Mouse (Mus musculus) limb, embryonic 10.5 days (tissue): ENCODE measurements around the gene Arntl. TPM values are rescaled to one million over a fixed set of nuclear protein-coding genes. Genes with fewer than 3 reads are reported as not detected.

Experiments used
- DNase-seq: peaks from one replicate; pipeline ENCODE4 v3.0.0-alpha.2; 2017; ENCODE audit warnings: low spot score
- H3K27ac ChIP-seq: fragments of 300-500 bp; sonication (generic); 2 replicates; pipeline ENCODE4 v1.5.1; 2016; ENCODE audit warnings: mild to moderate bottlenecking
- H3K27me3 ChIP-seq: fragments of 300-500 bp; sonication (generic); 2 replicates; pipeline ENCODE4 v1.6.1; 2016; ENCODE audit warnings: low read depth, mild to moderate bottlenecking; ENCODE audit not compliant: poor library complexity, severe bottlenecking
- H3K36me3 ChIP-seq: fragments of 300-500 bp; sonication (generic); 2 replicates; pipeline ENCODE4 v1.6.1; 2016; ENCODE audit warnings: mild to moderate bottlenecking, moderate library complexity
- H3K4me1 ChIP-seq: fragments of 300-500 bp; sonication (generic); 2 replicates; pipeline ENCODE4 v1.6.1; 2016
- H3K4me3 ChIP-seq: fragments of 300-500 bp; sonication (generic); 2 replicates; pipeline ENCODE4 v1.5.1; 2016; ENCODE audit warnings: mild to moderate bottlenecking, moderate library complexity
- H3K9me3 ChIP-seq: fragments of 300-500 bp; sonication (generic); replicated peaks from 2 replicates; pipeline ENCODE4 v1.6.1; 2016; ENCODE audit warnings: mild to moderate bottlenecking
- WGBS: fragments of 180-500 bp; shearing (Covaris S2); methylation state at CpG from one replicate; pipeline ENCODE4 v1.1.7; 2016; 5-methylcytosine and 5-hydroxymethylcytosine counted together
- polyA plus RNA-seq: library from polyadenylated mRNA; unstranded; fragments of >200 nt; fragmentation: Nextera tagmentation; extraction: Ambion mirVana; gene quantifications from 2 replicates; pipeline ENCODE4 v1.2.1, GENCODE M21; 2016

Arntl gene
- polyA plus RNA-seq, 1 experiment from 2014 or later: 9.6 TPM

GRCm38 (mm10) chr7:113263990-113264389, 56.7 kb downstream of the Arntl start:
- Histone ChIP-seq H3K9me3 (no peaks in the 10 kb centered on the region), H3K4me1 (peaks cover 34% of the 10 kb centered on the region), H3K4me3 (no peak overlapping the region), H3K27me3 (no peaks in the 10 kb centered on the region), H3K27ac (no peak overlapping the region), H3K36me3 (no peaks in the 10 kb centered on the region)
- WGBS: 90% methylated on average over 1 of the region's 1 CpGs
- no peak for DNase-seq

DNA sequence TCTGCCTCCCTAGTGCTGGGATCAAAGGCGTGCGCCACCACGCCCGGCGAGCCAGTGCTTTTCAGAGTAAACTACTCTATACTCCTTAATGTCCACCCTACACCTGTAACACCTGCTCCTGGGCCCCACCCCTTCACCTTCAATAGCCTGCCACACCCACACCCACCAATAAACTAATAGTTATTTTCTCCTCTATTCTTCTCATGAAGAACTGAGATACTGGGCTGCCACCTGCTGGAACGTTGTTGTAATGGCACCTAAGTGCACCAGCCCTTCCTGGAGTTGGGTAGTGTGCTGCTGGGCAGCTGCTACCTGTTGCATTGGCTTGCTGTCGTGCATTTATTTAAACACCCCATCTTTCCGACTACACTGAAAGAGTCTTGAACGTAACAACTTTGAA, 61.0 kb downstream of the Arntl start:
- Histone ChIP-seq H3K4me3 (no peak overlapping the region), H3K36me3 (no peaks in the 10 kb centered on the region), H3K27ac (no peak overlapping the region), H3K9me3 (no peaks in the 10 kb centered on the region), H3K4me1 (peaks cover 17% of the 10 kb centered on the region; the same call in 1 of the 2 replicates), H3K27me3 (no peaks in the 10 kb centered on the region)
- DNase-seq: peak; percentile 53
- 80% methylated on average over 9 of the region's 9 CpGs for WGBS

GRCm38 (mm10) chr7:113269081-113269480, 61.8 kb downstream of the Arntl start:
- no peak overlapping the region for H3K4me3 ChIP-seq
- H3K27me3 ChIP-seq: no peaks in the 10 kb centered on the region
- no peak overlapping the region for H3K27ac ChIP-seq
- H3K4me1 ChIP-seq: peaks cover 14% of the 10 kb centered on the region; the same call in 1 of the 2 replicates
- DNase-seq: no peak
- H3K36me3 ChIP-seq: no peaks in the 10 kb centered on the region
- no peaks in the 10 kb centered on the region for H3K9me3 ChIP-seq

DNA sequence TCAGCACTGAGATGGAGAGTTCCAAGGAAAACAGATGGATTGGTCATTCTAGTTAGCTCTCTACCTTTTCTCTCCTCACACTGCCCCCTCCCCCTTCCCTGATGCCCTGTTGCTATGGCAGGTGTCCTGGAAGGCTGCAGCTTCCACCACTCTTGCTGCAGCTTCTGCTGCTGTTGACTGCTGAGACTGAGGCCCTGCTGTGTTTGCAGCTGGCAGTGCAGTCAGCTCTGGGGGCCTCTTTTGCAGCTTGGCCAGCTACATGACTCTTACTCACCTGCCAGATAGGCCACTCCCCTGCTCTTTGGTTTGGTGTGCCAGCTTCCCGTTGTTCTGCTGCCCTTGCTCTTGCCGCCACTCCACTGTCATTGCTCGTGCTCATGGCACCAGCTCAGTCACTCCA, 62.7 kb downstream of the Arntl start:
- 72% methylated on average over 3 of the region's 3 CpGs for WGBS
- Histone ChIP-seq H3K36me3 (no peaks in the 10 kb centered on the region), H3K27me3 (no peaks in the 10 kb centered on the region), H3K4me3 (no peak overlapping the region), H3K27ac (no peak overlapping the region), H3K4me1 (peaks cover 7% of the 10 kb centered on the region; the same call in 1 of the 2 replicates), H3K9me3 (no peaks in the 10 kb centered on the region)
- DNase-seq: no peak

- DNase-seq: no peak
- Histone ChIP-seq H3K36me3 (no peaks in the 10 kb centered on the region), H3K9me3 (no peaks in the 10 kb centered on the region), H3K4me3 (no peak overlapping the region), H3K27me3 (no peaks in the 10 kb centered on the region), H3K4me1 (0 out of 2 replicates have a peak, but pooled peaks cover 4% of the 10 kb centered on the region), H3K27ac (no peak overlapping the region)
- 84% methylated on average over 10 of the region's 10 CpGs for WGBS
These were observed 63.3 kb downstream of the Arntl start for GRCm38 (mm10) chr7:113270551-113270950.

- H3K9me3 ChIP-seq: no peaks in the 10 kb centered on the region
- H3K36me3 ChIP-seq: no peaks in the 10 kb centered on the region
- H3K27ac ChIP-seq: no peak overlapping the region
- DNase-seq: no peak
- H3K4me1 ChIP-seq: 0 out of 2 replicates have a peak, but pooled peaks cover 4% of the 10 kb centered on the region
- H3K4me3 ChIP-seq: no peak overlapping the region
- WGBS: 65% methylated on average over 2 of the region's 2 CpGs
- no peaks in the 10 kb centered on the region for H3K27me3 ChIP-seq
These were observed 63.7 kb downstream of the Arntl start for GRCm38 (mm10) chr7:113270991-113271390.

- no peaks in the 10 kb centered on the region for H3K9me3 ChIP-seq
- no peaks in the 10 kb centered on the region for H3K36me3 ChIP-seq
- no peak for DNase-seq
- no peak overlapping the region for H3K27ac ChIP-seq
- H3K4me3 ChIP-seq: no peak overlapping the region
- H3K4me1 ChIP-seq: 0 out of 2 replicates have a peak, but pooled peaks cover 4% of the 10 kb centered on the region
- 81% methylated on average over 5 of the region's 6 CpGs for WGBS
- no peaks in the 10 kb centered on the region for H3K27me3 ChIP-seq
These were observed 65.2 kb downstream of the Arntl start for GRCm38 (mm10) chr7:113272338-113272997.

DNA sequence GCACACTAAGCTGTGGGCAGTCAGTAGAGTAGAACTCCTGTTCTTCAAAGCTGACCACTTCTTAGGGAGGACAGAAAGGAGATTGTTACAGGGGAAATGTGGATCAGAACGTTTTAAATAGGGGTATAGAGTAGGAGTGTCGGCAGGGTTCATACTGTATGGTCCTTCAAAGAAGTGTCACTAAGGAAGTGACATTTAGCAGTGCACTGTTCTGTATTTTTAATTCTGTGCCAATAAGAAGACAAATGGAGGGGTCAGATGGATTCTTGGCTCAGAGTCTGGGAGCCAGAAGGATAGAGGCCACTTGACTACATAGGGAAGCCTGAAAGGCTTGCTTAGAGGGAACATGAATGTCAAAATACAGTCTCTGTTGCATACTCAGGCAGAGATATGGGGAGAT, 70.0 kb downstream of the Arntl start:
- Histone ChIP-seq H3K36me3 (no peaks in the 10 kb centered on the region), H3K4me3 (no peak overlapping the region), H3K27me3 (no peaks in the 10 kb centered on the region), H3K4me1 (peaks cover 8% of the 10 kb centered on the region; the same call in 1 of the 2 replicates), H3K9me3 (no peaks in the 10 kb centered on the region), H3K27ac (no peak overlapping the region)
- DNase-seq: no peak
- whole genome bisulfite sequencing: 84% methylated on average over 2 of the region's 2 CpGs

DNA sequence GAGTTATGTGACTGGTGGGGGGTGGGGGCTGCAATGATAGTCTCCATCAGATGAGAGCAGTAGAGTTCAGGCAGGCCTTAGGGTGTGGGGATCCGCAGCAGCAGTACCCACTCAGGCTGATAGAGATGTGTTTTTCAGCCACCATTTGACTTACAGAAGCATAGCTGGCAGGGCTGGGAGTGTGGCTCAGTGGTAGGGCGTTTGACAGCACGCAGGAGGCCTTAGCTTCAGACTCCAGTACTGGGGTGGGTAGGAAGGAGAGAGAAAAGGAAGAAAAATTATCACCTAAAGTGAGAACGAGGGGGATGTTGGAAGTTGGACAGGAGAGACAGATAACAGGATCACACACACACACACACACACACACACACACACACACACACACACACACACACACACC, 71.2 kb downstream of the Arntl start:
- H3K27ac ChIP-seq: no peak overlapping the region
- no peaks in the 10 kb centered on the region for H3K9me3 ChIP-seq
- no peaks in the 10 kb centered on the region for H3K27me3 ChIP-seq
- 80% methylated on average over 4 of the region's 4 CpGs for WGBS
- H3K36me3 ChIP-seq: no peaks in the 10 kb centered on the region
- peaks cover 4% of the 10 kb centered on the region; the same call in 1 of the 2 replicates for H3K4me1 ChIP-seq
- no peak overlapping the region for H3K4me3 ChIP-seq
- no peak for DNase-seq

GRCm38 (mm10) chr7:113279246-113279645, 72.0 kb downstream of the Arntl start:
- H3K4me1 ChIP-seq: peaks cover 4% of the 10 kb centered on the region; the same call in 1 of the 2 replicates
- H3K9me3 ChIP-seq: no peaks in the 10 kb centered on the region
- no peaks in the 10 kb centered on the region for H3K36me3 ChIP-seq
- WGBS: 63% methylated on average over 2 of the region's 2 CpGs
- H3K27ac ChIP-seq: no peak overlapping the region
- no peak overlapping the region for H3K4me3 ChIP-seq
- no peak for DNase-seq
- no peaks in the 10 kb centered on the region for H3K27me3 ChIP-seq

- no peaks in the 10 kb centered on the region for H3K9me3 ChIP-seq
- H3K27me3 ChIP-seq: no peaks in the 10 kb centered on the region
- H3K4me1 ChIP-seq: no peaks in the 10 kb centered on the region
- H3K4me3 ChIP-seq: no peak overlapping the region
- no peak for DNase-seq
- no peak overlapping the region for H3K27ac ChIP-seq
- H3K36me3 ChIP-seq: no peaks in the 10 kb centered on the region
- 87% methylated on average over 2 of the region's 2 CpGs for WGBS
These were observed 78.1 kb downstream of the Arntl start for GRCm38 (mm10) chr7:113285405-113285804.

DNA sequence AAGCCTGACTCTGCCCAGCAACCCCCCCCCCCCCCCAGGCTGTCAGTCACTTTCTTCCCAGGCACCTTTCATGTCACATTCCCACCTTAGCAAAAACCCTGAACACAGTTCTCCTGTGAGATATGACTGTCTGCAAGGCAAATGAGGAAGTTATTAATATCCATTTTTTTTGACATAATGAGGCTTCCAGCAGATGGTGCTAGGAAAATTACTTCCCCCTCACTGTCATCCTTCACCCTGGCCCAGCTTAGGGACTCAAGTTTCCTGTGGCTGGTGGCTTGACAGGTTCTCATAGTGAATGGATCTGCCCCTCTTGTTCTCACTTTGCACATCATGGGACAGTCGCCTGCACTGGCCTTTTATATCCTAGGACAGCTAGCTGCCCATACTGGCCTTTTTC, 81.9 kb downstream of the Arntl start:
- Histone ChIP-seq H3K27ac (no peak overlapping the region), H3K4me3 (no peak overlapping the region), H3K9me3 (no peaks in the 10 kb centered on the region), H3K27me3 (no peaks in the 10 kb centered on the region), H3K36me3 (no peaks in the 10 kb centered on the region), H3K4me1 (peaks cover 8% of the 10 kb centered on the region)
- 72% methylated on average over 1 of the region's 1 CpGs for WGBS
- no peak for DNase-seq

DNA sequence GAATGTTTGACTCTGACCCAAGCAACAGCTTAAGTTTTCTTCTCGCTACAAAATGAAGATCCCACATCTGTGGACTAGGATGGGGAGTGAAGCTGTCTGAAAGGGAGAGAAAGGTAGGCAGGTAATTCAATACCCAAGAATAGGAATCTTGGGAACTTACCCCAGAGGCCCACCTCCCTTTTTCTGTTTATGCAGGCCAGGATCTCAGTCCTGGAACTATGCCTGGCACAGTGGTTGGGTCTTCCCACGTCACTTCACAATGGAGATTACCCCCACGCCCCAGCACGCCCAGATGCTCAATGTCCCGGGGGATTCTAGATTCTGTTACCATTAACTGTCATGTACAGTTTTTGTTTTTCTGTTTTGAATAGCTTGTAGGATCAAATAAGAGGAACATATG, 84.5 kb downstream of the Arntl start:
- WGBS: 95% methylated on average over 5 of the region's 5 CpGs

DNA sequence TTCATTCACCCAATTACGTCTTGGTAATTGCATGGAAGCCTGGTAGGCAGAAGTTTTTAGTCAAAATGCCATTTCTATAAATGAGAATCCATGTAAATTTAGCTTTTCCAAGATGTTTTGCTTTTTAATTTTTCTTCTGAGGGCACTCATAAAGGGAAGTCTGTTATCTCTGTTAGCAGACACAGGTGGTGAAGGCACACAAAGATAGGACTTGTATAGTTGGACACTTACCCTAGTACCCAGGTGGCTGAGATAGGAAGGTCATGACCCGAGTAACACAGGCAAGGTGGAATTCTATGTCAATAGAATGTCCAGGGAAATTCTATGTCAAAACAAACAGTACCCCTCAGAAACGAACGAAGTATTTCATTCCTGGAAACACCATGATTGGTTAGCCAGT, 84.9 kb downstream of the Arntl start:
- WGBS: 93% methylated on average over 4 of the region's 4 CpGs
- no peaks in the 10 kb centered on the region for H3K27me3 ChIP-seq
- H3K4me1 ChIP-seq: peaks cover 36% of the 10 kb centered on the region
- H3K4me3 ChIP-seq: no peak overlapping the region
- H3K36me3 ChIP-seq: no peaks in the 10 kb centered on the region
- no peak for DNase-seq
- no peaks in the 10 kb centered on the region for H3K9me3 ChIP-seq
- no peak overlapping the region for H3K27ac ChIP-seq

More for the DNA sequence above, 84.5 kb downstream of the Arntl start:
- Histone ChIP-seq H3K36me3 (no peaks in the 10 kb centered on the region), H3K27ac (no peak overlapping the region), H3K27me3 (no peaks in the 10 kb centered on the region), H3K4me3 (no peak overlapping the region), H3K9me3 (no peaks in the 10 kb centered on the region), H3K4me1 (peaks cover 33% of the 10 kb centered on the region)
- no peak for DNase-seq
